Comparison of ENCODE assay signal across 20 mouse cellular contexts in the genomic region with DNA sequence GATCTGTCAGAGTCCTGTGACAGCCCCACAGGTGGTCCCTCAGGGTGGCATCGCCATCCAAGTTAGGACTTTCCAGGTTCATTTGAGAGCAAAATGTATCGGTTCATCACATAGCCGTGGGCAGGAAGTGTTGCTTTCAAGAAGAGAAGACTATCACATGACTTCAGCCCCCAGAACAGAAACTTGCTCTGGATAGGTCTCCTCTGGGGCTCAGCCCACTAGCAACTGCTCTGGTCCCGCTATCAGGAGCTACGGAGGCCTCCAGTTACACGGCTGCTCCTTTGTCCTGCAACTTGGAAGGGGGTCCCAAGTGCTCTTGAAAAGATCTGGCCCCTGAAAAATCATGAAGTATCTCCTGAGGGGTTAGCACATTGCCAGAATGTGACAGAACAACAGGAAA.
DNase-seq lines count a peak whose midpoint lies in the region; TF ChIP-seq lines count a peak whose summit lies in the region.
"Had no signal": no experiment of that assay in that cellular context is flagged by ENCODE, and none has a peak within 500 bp of the region (broad histone marks: within the 10 kb centered on the region; RNA-seq: fewer than 3 reads in every experiment).

No protein-coding gene starts in this region.

- WGBS in spleen, adult 2 months = 57% methylated on average over 6 of the region's 6 CpGs

- no peaks in the 10 kb centered on the region for H3K27me3 ChIP-seq in spleen, adult 2 months (ENCODE audit: control insufficient read depth, insufficient read depth, low read length)
- H3K27me3 ChIP-seq: hindbrain, embryonic 12.5 days; intestine, embryonic 15.5 days; neural tube, embryonic 12.5 days; stomach, embryonic 15.5 days had no signal

- peak overlapping the region; percentile 85 for H3K27ac ChIP-seq in spleen, adult 2 months (ENCODE audit: insufficient read depth, low read length)
- H3K27ac ChIP-seq: embryonic facial prominence, embryonic 10.5 days; heart, adult 2 months; hindbrain, embryonic 12.5 days; intestine, embryonic 15.5 days; liver, embryonic 14.5 days; neural tube, embryonic 12.5 days; stomach, embryonic 15.5 days had no signal

- peaks cover 2% of the 10 kb centered on the region; the same call in 1 of the 2 replicates for H3K36me3 ChIP-seq in spleen, adult 2 months (ENCODE audit: control insufficient read depth, insufficient read depth, low read length)
- H3K36me3 ChIP-seq: embryonic facial prominence, embryonic 10.5 days; hindbrain, embryonic 12.5 days; intestine, embryonic 15.5 days; neural tube, embryonic 12.5 days; stomach, embryonic 15.5 days had no signal

- TF ChIP-seq CTCF in spleen, adult 2 months (IDR thresholded peaks at IDR 0.05; ENCODE audit: extremely low read depth, insufficient read depth, insufficient read length, insufficient replicate concordance) = no peak

- H3K4me3 ChIP-seq in spleen, adult 2 months (ENCODE audit: extremely low read depth, insufficient read depth, insufficient read length) = no peak overlapping the region; the same call in 1 of the 2 replicates
- H3K4me3 ChIP-seq: embryonic facial prominence, embryonic 10.5 days; heart, adult 2 months; hindbrain, embryonic 12.5 days; intestine, embryonic 15.5 days; neural tube, embryonic 12.5 days; stomach, embryonic 15.5 days had no signal

- no peak for DNase-seq in spleen, adult 2 months (ENCODE audit: low read depth in 1 of 2, low spot score in 2 of 2)
- DNase-seq in spleen, adult 12 weeks (ENCODE audit: low spot score) = no peak
- DNase-seq in induced T-regulatory cell, adult 2 months (ENCODE audit: low read depth) = peak; percentile 49
- DNase-seq in thymus, postnatal 0 days (ENCODE audit: low spot score) = peak; percentile 65
- DNase-seq in adrenal gland, postnatal 10 days = no peak
- no peak for DNase-seq in neural tube, embryonic 10.5 days (ENCODE audit: extremely low spot score, low spot score)
- no peak for DNase-seq in layer of hippocampus, postnatal 10 days (ENCODE audit: low spot score in 2 of 2)
- DNase-seq: adrenal gland, postnatal 36 days; cerebellum, adult 11 months; cerebellum, postnatal 10 days; forebrain, postnatal 0 days; gastrocnemius, postnatal 14 days; heart, adult 2 months; kidney, postnatal 25 days had no signal

- TF ChIP-seq POLR2A in spleen, adult 2 months (IDR thresholded peaks at IDR 0.05; ENCODE audit: low read depth, low read length) = no peak

- peaks cover 19% of the 10 kb centered on the region; the same call in 1 of the 2 replicates for H3K4me1 ChIP-seq in spleen, adult 2 months (ENCODE audit: control insufficient read depth, insufficient read depth, insufficient read length)
- H3K4me1 ChIP-seq: hindbrain, embryonic 12.5 days; neural tube, embryonic 12.5 days had no signal

Comparison
In these comparisons a context has a peak if more than half of its experiments do, and no peak if none do; other contexts are left out.
1. DNase-seq: peak in induced T-regulatory cell, adult 2 months (single experiment) and thymus, postnatal 0 days (single experiment); none in spleen, adult 2 months (0 of 2), spleen, adult 12 weeks (single experiment), adrenal gland, postnatal 10 days (single experiment), neural tube, embryonic 10.5 days (single experiment) and layer of hippocampus, postnatal 10 days (0 of 2).